Mouse (Mus musculus) layer of hippocampus, adult 2 months (tissue): ENCODE measurements at regions not wholly inside any gene's neighbourhood (a gene's known extent, or its start where the extent isn't known, plus 50 kb on each side); places are given as distances from the start of the nearest gene placed in this dataset.

Source experiments
- DNase-seq, 2 experiments: peaks; one replicate each; pipeline ENCODE4 v3.0.0; 2022; ENCODE audit warnings: low spot score in 2 of 2
- H3K27ac ChIP-seq: fragments of 200-600 bp; 2 replicates; pipeline ENCODE4 v1.8.1; 2022
- H3K4me3 ChIP-seq: fragments of 200-600 bp; 2 replicates; pipeline ENCODE4 v1.8.1; 2022; ENCODE audit warnings: mild to moderate bottlenecking
- CTCF ChIP-seq: fragments of 200-600 bp; conservative IDR thresholded peaks from 2 replicates; pipeline ENCODE4 v1.8.1; 2022; ENCODE audit warnings: antibody characterized with exemption, mild to moderate bottlenecking, moderate library complexity

DNA sequence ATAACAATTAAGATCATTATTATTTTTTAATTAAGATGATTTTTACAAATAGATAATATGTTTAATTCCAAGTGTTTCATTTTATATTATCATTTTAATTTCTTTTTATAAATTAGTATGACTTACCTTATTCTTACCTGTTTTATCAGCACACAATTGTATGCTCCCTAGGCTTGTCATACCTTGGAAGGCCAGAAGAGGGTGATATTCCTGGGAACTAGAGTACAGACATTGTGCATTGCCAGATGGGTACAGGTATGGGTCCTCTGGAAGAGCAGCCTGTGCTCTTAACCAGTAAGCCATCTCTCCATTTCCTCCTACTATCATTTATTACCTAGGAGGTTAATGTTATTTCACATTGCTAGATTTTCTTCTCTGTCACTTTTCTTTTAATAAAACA is 172.0 kb upstream of the Kif2b start:
- no peak overlapping the region for H3K4me3 ChIP-seq
- peak; percentile 20; the same call in 1 of the 2 replicates for TF ChIP-seq CTCF
- no peak for DNase-seq
- no peak overlapping the region for H3K27ac ChIP-seq
